Mouse (Mus musculus) heart, adult 2 months (tissue): Measurements from ENCODE around the gene Zscan22.

Experiments used
- CTCF ChIP-seq: fragments of 200-600 bp; IDR thresholded peaks from 2 replicates; pipeline ENCODE4 v1.8.1; 2022; ENCODE audit warnings: antibody characterized with exemption, mild to moderate bottlenecking, moderate library complexity
- POLR2A ChIP-seq: fragments of 200-500 bp; IDR thresholded peaks from 2 replicates; pipeline ENCODE4 v1.6.1; 2011; ENCODE audit warnings: mild to moderate bottlenecking, low read depth, low read length, control low read depth; ENCODE audit not compliant: insufficient read depth

DNA sequence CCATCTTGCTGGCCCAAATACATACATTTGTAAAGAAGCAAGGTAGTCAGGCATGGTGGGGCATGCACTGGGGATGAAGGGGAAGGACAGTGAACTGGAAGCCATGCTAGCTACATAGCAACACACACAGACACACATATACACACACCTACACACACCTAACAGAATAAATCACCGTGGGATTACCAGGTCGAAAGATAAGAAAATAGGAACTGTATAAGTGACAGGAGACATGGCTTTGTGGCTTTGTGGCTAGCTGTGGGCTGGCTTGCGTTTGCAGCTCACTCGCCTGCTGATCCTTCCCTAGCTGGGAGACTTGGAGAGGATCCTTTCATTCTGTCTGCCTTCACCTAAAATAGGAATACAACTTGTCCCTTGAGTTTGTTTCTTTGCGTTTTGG is 3.9 kb downstream of the Zscan22 start:
- TF ChIP-seq POLR2A (no peak), CTCF (no peak)
